Mouse (Mus musculus) embryonic facial prominence, embryonic 10.5 days (tissue): ENCODE results near the gene Olfr466. TPM values are rescaled to one million over a fixed set of nuclear protein-coding genes. Genes with fewer than 3 reads are reported as not detected.

Experiments used
- DNase-seq: peaks from one replicate; pipeline ENCODE4 v3.0.0-alpha.2; 2017; ENCODE audit warnings: low spot score
- H3K27ac ChIP-seq: fragments of 300-500 bp; sonication (generic); replicated peaks from 2 replicates; pipeline ENCODE4 v1.5.1; 2016; ENCODE audit warnings: mild to moderate bottlenecking
- H3K27me3 ChIP-seq: fragments of 300-500 bp; sonication (generic); replicated peaks from 2 replicates; pipeline ENCODE4 v1.6.1; 2016; ENCODE audit warnings: low read depth, mild to moderate bottlenecking; ENCODE audit not compliant: poor library complexity, severe bottlenecking
- H3K36me3 ChIP-seq: fragments of 300-500 bp; sonication (generic); replicated peaks from 2 replicates; pipeline ENCODE4 v1.6.1; 2016; ENCODE audit warnings: mild to moderate bottlenecking, moderate library complexity
- H3K4me1 ChIP-seq: fragments of 300-500 bp; sonication (generic); 2 replicates; pipeline ENCODE4 v1.6.1; 2016
- H3K4me3 ChIP-seq: fragments of 300-500 bp; sonication (generic); 2 replicates; pipeline ENCODE4 v1.5.1; 2016; ENCODE audit warnings: mild to moderate bottlenecking, moderate library complexity
- H3K9me3 ChIP-seq: fragments of 300-500 bp; sonication (generic); 2 replicates; pipeline ENCODE4 v1.6.1; 2016; ENCODE audit warnings: mild to moderate bottlenecking
- WGBS: fragments of 180-500 bp; shearing (Covaris S2); methylation state at CpG from one replicate; pipeline ENCODE4 v1.1.7; 2016; 5-methylcytosine and 5-hydroxymethylcytosine counted together
- polyA plus RNA-seq: library from polyadenylated mRNA; unstranded; fragments of >200 nt; fragmentation: Nextera tagmentation; extraction: Ambion mirVana; gene quantifications from 2 replicates; pipeline ENCODE4 v1.2.1, GENCODE M21; 2016

Olfr466 gene
- polyA plus RNA-seq, 1 experiment from 2014 or later = not detected

GRCm38 (mm10) chr13:65176472-65177091, 26.5 kb downstream of the Olfr466 start:
- H3K4me1 ChIP-seq = 0 out of 2 replicates have a peak, but pooled peaks cover 4% of the 10 kb centered on the region
- H3K4me3 ChIP-seq = no peak overlapping the region
- H3K36me3 ChIP-seq = no peaks in the 10 kb centered on the region
- no peaks in the 10 kb centered on the region for H3K27me3 ChIP-seq
- WGBS = 60% methylated on average over 15 of the region's 15 CpGs
- no peak overlapping the region for H3K27ac ChIP-seq
- H3K9me3 ChIP-seq = 0 out of 2 replicates have a peak, but pooled peaks cover 5% of the 10 kb centered on the region
- DNase-seq = no peak

- Histone ChIP-seq H3K27me3 (no peaks in the 10 kb centered on the region), H3K36me3 (no peaks in the 10 kb centered on the region), H3K27ac (no peak overlapping the region), H3K4me3 (no peak overlapping the region), H3K9me3 (peaks cover 13% of the 10 kb centered on the region; the same call in 1 of the 2 replicates), H3K4me1 (no peaks in the 10 kb centered on the region)
- DNase-seq = no peak
- WGBS = 80% methylated on average over 1 of the region's 1 CpGs
These were observed 50.6 kb downstream of the Olfr466 start for GRCm38 (mm10) chr13:65200667-65201066.

Other genes starting within 250 kb of the Olfr466 start
- not detected in 2 replicates for gene Cntnap3, start 246.3 kb upstream of the Olfr466 start, polyA plus RNA-seq
- not detected in 2 replicates for gene Spata31, start 232.8 kb upstream of the Olfr466 start, polyA plus RNA-seq
- not detected in 2 replicates for gene Spata31d1c, start 117.2 kb upstream of the Olfr466 start, polyA plus RNA-seq
- not detected in 2 replicates for gene Prss47, start 97.5 kb upstream of the Olfr466 start, polyA plus RNA-seq
- 41.2 and 42.3 TPM in 2 replicates for gene Mfsd14b, start 37.3 kb upstream of the Olfr466 start, polyA plus RNA-seq
- gene Olfr465-ps1, start 12.2 kb upstream of the Olfr466 start, polyA plus RNA-seq = not detected in 2 replicates
- gene Nlrp4f, start 55.7 kb downstream of the Olfr466 start, polyA plus RNA-seq = not detected in 2 replicates
- gene Gm10775, start 109.3 kb downstream of the Olfr466 start, polyA plus RNA-seq = not detected in 2 replicates
- gene Zfp369, start 128.6 kb downstream of the Olfr466 start, polyA plus RNA-seq = 16.0 and 17.2 TPM in 2 replicates